Mouse (Mus musculus): ENCODE results near the gene Washc1. TPM values are rescaled to one million over a fixed set of nuclear protein-coding genes. Genes with fewer than 3 reads are reported as not detected.
"Not testable (repeated sequence)": the region's sequence is repeated elsewhere in the genome, so short reads cannot be mapped to it uniquely, and the experiment has no call there.

Gene Washc1
- total RNA-seq, 4 experiments from 2014 or later, result 44.3 to 52.5 (median 48.1) TPM

DNA sequence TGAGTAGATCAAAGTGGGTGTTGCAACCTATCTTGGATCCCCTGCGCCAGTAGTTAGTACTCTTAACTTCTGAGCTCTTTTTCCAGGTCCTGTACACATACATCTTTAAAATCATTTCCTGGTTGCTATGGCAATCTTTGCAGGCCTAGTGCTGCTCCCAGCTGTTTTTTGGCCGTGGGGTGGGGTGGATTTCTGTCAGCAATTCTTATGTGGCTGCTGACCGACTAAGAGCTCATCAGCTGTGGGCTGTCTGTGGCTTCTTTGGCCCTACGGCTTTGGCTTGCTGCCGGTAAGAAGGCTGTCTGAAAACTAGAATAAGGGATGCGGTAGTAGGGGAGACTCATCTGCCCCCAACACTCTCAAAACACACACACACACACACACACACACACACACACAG, 599 bp upstream of the Washc1 start:
- no peak for DNase-seq (ENCODE audit: low spot score in 2 of 2)

DNA sequence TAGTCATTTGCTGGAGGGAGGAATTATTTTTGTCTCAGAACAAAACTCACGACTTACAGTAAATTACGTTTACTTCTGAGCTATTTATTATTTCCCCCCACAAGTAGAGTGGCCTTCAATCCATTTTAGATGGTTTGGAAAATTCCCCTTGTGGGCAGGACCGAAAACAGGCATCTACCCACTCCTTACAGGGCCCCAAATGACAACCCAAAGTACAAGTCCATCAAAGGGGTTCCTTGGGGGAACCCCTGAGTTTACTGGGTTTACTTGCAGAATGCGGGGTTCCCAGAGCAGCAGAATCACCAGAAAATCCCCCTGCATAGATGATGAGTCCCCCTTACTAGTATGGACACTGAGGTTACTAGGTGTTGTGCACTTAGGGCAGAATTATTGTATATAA, 821 bp downstream of the Washc1 start:
- no peak for DNase-seq (ENCODE audit: low spot score in 2 of 2)

DNA sequence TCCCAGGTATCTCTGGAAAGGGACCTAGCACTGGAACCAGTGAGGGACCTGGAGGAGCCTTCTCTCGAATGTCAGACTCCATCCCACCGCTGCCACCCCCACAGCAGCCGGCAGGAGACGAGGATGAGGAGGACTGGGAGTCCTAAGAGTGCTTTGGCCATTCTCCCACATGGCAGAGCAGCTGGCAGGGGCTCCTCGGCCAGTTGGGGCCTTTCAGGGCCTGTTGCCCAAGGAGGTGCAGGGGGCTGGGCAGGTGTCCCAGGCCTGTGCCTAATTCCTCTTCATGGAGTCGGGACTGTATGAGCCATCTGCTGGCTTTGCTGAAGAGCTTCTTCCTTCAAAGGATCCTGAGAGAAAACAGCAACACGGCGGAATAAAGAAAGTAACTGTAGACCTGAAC, 7.6 kb downstream of the Washc1 start:
- no peak for DNase-seq (ENCODE audit: low spot score in 2 of 2)

DNA sequence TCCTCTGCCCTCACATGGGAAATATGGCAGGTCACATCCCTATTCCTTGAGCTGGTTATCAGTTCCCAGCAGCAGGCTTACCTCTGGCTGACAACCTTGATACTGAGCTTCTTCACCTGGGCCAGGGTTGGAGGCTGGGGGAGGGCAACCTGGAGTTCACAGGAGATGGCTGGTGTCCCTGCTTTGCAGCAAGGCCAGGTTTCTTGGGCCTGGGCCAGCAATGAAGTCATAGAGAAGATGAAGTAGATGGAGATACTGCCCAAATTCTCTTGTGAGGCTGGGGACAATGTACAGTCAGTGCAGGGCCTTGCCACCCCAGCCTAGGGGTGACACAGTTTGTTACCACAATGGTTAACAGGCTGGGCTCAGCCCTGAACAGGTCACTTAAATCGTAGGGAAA, 9.4 kb downstream of the Washc1 start:
- no peak for DNase-seq (ENCODE audit: low spot score in 2 of 2)

DNA sequence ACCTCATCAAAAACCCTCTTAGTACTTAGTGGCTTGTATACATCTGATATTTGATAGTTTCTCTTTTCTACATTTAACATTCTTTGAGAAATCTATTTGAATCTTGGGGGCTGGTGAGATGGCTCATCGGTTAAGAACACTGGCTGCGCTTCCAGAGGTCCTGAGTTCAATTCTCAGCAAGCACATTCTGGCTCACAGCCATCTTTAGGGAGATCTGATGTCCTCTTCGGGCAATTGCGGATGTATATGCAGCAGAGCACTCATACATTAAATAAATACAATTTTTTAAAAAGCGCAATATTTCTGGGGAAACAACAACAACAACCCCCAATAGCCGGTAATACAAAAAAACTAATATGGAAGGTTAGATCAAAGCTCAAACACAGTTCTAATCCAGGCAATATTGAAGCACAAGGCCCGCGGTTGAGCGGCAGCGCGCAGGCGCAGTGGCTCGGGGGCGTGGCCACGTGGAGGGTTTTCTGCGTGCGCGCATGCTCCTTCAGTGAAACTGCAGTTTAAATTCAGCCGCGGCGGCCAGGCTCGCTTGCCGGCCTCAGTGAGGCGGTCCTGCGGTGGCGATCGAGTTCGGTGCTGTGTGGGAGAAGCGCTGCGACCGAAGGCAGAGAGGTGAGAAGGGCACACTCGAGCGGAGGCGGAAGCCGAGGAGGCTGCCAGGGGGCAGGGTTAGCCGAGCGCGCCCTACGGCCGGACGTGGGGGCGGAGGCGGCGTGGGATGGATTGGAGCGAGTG, 11.9 kb downstream of the Washc1 start, which contains the start of gene Ddx11:
Gene Ddx11 (plus strand): TSS at position 455 of the 750 bp plus-strand sequence.
- peak; percentile 78 to 93 for DNase-seq (ENCODE audit: low spot score in 2 of 2)

DNA sequence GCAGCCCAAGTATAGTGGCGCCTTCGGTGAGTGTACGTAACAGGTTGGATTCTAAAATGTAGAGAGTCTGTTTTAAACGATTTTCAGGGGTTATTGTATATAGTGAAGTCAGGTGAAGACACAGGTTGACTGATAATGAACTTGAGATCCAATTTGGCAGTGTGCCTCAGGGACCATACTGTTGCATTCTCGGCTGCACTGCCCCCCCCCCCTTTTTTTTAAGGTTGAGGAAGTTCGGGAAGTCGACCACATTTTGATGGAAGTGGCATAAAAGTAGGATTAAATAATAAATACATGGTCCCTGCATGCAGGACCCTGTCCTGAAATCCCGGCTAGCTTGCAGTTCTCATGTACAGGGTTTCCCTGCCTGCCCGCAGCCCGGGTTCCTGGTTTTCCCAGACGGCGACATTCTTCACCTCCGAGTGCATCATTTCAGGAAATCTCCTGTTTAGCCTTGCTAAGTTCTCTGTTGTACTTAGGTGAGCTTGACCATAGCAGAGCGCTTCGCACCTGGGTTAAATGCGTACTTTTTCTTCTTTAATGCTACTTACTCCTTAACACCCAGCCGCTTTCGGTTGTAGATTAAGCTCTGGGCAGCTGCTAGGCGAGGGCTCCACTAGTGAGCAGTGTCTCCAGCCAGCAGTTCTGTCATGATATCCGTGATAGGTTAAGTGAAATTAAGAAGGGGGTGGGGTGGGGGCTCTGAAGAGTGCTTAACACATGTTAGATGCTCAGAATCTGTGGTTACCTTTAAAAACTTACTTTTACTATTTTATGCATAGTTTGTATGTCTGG, 12.7 kb downstream of the Washc1 start:
- no peak for DNase-seq (ENCODE audit: low spot score in 2 of 2)

DNA sequence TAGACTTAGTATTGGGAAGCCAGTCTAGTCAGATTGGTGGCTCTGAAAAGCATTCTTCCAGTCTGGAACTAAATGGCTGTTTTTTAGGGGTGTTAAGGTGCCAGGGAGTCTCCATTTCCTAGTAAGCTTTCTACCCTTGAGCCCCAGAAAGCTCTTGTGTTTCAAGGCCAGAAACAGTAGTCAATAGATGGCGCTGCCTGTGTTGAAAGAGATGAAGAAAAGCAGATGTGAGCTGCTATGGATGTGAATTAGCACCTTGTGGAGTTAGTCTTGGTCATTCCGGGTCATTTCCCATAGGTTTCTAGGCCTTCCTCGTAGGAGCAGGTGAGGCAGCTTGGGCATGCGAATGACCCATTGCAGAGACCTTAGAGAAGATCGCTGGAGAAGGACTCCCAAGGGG, 13.9 kb downstream of the Washc1 start:
- no peak for DNase-seq (ENCODE audit: low spot score in 2 of 2)

DNA sequence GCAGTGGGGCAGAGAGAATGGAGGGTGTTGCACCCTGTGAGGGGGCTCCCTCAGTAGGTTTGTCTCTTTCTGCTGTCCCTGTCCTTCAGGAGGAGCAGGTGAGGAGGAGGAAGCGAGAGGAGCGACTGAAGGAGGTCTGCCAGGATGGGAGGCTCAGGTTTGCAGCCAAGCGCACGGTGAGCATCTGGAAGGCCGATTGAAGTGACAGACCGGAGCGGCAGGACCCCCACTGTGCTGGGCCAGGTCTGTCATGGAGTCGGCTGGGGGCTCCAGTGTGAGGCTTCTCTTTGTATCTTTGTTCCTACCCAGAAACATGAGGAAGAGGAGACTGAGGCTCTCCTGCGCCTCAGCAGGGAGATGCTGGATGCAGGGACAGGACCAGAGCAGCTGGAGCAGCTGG, 19.0 kb downstream of the Washc1 start:
- DNase-seq (ENCODE audit: low spot score in 2 of 2), result no peak

DNA sequence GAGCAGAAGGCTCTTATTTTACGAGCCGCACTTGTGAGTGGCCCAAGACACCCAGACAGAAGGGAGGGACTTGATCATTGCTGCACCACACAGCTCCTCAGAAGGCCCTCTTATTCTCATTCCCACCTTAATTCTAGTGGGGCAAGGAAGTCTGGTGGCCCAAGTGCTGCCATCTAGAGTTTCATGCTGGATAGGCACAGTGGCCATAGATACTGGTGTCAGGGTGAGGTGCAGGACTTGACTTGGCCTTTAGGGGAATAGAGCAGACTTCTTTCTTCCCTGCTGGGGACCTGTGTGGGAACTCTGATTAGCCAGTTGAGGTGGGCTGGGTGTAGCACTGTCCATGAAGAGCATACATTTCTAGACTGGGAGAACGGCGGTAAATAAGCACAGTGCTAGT, 19.9 kb downstream of the Washc1 start:
- no peak for DNase-seq (ENCODE audit: low spot score in 2 of 2)

DNA sequence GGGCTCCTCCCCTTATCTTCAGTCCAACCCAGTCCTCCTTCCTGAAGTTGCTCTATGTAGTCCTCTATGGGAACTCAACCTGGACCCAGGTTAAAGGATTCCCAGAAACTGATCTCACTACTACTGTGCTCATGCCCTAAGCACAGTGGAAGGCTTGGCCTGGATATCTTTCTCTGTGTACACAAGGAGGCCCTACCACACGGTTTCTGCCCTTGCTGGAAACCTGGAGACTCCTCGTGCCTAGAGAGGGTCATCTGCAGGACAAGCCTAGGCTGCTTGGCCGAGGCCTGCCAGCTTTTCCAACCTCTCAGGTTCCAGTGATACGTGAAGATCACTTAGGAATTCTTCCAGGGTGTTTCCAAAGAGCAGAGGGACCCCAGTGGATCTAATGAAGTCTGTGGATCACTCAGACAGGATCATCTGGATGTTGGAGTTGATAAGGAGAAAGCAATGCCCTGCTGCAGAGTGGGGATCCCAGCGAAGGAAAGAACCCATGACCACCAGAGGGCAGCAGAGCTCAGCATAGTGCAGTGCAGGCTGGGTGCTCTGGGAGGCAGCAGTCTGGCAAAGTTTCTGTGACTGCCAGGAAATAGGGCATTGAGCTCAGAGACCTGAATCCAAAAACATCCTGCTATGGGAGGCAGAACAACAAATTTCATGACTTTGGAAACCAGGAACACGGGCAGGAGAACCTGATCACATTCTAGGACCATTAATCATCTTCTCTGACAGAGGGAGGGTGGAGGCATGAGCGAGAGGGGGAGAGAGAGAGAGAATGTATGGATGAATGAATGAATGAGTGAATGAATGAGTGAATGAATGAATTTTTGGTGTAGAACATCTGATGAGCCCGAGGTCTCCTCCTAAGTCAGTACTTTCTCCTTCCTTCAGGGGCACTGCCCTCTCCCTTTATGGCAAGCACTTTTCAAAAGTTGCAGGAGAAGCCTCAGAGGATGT, 41.6 kb downstream of the Washc1 start:
- DNase-seq (ENCODE audit: low spot score in 2 of 2), result not testable (repeated sequence)

DNA sequence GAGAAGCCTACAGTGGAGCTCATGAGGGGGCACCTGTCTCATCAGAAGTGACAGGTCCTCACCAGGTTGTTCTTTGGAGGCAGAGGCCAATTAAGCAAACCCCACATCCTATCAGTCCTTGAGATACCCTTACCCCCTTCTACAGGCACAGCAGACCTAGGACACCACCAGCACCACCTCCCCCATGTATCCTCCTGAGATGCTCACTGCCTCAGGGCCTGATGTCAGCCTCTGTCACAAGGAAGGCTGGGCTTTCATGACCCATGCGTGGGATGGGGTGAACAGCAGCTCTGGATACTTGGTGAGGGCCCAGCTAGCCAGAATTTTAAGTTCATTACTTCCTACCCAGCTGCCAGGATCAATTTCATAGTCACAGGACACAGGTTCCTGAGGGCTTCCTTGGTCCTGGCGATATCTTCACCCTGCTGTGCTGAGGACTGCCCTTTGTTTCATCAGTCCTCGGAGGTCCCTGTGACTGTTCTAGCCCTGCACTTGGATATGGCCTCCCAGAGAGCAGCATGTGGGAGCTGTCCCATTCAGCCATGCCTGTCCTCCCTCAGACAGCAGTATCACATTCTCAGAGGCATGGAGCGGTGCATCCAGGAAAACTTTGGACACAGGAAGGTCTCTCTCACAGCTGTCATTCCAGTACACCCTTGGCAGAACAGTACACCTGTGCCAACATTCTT, 42.5 kb downstream of the Washc1 start:
- DNase-seq (ENCODE audit: low spot score in 2 of 2), result not testable (repeated sequence)

DNA sequence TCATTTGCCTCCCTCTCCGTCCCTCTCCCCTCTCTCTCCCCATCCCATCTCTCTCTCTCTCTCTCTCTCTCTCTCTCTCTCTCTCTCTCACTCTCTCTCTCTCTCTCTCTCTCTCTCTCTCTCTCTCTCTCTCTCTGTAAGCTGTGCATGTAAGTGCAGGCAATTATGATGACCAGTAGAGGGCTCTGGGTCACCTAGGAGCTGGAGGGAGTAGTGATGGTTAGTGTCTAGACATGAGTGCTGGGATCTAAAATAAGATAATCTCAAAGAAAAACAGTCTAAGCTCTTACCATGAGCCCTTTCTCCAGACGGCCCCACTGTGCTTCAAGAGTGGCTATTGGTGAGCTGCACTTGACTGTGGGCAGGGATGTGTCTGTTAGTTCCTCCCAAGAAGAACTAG, 43.5 kb downstream of the Washc1 start:
- DNase-seq (ENCODE audit: low spot score in 2 of 2), result no peak

DNA sequence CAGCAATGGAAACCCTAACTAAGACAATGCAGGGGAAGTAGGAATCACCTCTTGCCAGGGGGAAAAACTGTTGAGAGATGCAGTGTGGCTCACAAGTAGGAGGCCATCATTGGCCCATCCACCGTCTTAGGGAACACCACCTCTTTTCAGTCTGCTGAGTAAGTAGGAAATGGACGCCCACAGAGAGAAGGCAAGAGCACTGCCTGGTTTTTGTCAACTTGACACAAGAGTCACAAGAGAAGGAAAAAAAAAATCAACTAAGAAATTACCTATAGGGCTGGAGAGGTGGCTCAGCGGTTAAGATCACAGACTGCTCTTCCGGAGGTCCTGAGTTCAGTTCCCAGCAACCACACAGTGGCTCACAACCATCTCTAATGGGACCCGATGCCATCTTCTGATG, 46.9 kb downstream of the Washc1 start:
- no peak for DNase-seq (ENCODE audit: low spot score in 2 of 2)

DNA sequence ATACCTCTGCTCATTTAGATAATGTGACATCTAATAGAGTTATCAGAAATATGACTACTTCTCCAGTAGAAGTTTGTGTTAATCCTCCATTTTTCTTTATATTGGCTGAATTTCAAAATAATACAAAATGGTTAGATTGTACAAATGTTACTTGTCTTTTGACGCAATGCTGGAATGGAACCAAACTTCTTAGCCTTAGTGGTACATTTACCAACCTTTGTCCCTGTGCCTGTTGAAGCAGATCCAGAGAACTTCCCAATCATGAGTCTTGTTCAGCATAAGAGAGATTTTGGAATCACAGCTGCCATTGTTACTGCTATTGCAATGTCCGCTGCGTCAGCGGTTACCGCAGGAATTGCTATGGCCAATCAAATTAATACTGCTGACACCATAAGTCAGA, 55.8 kb downstream of the Washc1 start:
- DNase-seq (ENCODE audit: low spot score in 2 of 2), result not testable (repeated sequence)

Other genes starting within 250 kb of the Washc1 start
- 10 to 100 TPM; 64.6 to 75.2 (median 69.3) TPM for gene Ralbp1, start 225.7 kb upstream of the Washc1 start, total RNA-seq (2022)
- gene Twsg1, start 160.3 kb upstream of the Washc1 start, total RNA-seq (2022), result 10 to 100 TPM; 26.0 to 33.7 (median 27.8) TPM
- 100 to 1,000 TPM; 316 to 350 (median 333) TPM for gene Ankrd12, start 34.5 kb upstream of the Washc1 start, total RNA-seq (2022)
- gene Ndufv2, start 10.0 kb upstream of the Washc1 start, total RNA-seq (2022), result 100 to 1,000 TPM; 244 to 261 (median 255) TPM
- 1 to 10 TPM in 3 of 4 experiments, under 1 TPM in 1; 0.89 to 2.5 (median 1.2) TPM for gene Ddx11, start 12.0 kb downstream of the Washc1 start, total RNA-seq (2022)